Mouse (Mus musculus) adrenal gland, adult 10 weeks (tissue): ENCODE results near the gene Masp1. TPM values are rescaled to one million over a fixed set of nuclear protein-coding genes. Genes with fewer than 3 reads are reported as not detected.

Experiments
- polyA plus RNA-seq: library from polyadenylated mRNA; stranded (reverse); fragments of 350-450 nt; fragmentation: Illumina TruSeq; extraction: RNeasy Lipid Tissue Mini Kit (QIAGEN cat#74804); gene quantifications from one replicate; pipeline ENCODE4 v1.2.3, GENCODE M21; 2014; ENCODE audit warnings: low read depth, low replicate concordance

Masp1 gene
- 73.3 TPM for polyA plus RNA-seq

DNA sequence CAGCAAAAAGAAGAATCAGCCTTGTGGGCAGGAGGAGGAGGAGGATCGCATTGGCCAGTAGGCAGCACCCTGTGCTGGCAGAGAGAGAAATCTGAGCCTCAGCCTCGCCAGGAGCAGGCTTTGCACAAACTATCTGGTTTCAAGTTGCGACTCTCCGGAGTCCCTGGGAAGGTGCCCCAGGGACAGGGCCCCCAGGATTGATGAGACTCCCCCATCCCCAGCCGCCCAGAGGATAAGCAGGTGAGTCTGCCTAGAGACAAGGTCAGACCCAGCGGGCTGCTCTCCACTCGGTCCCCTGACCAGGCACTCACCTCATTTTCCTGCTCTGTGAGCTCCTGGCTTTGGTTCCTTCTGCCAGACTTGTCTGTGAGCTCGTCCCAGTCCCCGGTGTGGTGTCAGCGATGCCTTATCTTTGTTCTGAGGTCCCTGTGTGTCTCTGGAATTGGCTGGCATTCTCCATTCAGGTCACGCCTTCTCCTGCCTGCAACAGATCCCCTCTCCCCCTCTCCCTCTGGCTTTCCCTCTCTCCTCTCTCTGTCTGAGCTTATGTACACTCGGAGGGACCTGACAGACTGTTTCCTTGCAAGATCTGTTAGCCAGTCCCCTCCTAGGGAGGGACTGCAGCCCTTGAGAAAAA lies at the start of gene Masp1, which contains the start of gene Rtp4:
Gene Masp1 (minus strand): TSS at position 581 of the 637 bp plus-strand sequence.
Gene Rtp4 (plus strand): TSS at position 57 of the 637 bp plus-strand sequence.

DNA sequence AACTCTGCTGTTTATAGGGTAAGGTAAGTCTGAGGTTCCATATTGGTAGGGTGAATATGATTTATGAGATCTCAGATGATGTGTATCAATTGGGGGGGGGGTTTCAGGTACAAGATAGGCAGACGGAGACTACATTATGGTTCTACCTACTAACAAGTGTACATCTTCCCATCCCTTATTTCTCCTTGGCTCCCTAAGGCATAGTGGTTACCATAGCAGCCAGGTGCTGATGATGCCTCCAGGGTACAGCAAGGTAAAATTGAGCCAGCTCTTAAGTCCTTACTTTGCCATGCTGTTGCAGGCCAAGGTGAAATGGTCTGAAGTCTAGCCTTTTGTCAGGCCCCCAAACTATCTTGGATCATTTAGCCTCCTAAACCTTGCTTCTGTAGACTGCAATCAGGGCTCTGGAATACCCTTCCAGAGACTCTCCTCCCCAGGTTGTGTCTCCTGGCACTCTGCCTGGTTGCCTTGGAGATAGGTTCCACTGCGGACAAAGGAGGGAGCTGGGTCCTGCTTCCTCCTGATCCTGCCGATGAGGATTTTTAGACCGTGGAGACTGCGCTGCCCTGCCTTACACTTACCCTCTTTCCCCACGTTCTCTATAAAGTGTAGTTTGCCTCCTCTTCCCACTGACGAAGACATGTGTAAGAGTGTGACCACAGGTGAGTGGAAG lies 91.8 kb downstream of the Masp1 start, which contains the start of gene Rtp1:
Gene Rtp1 (plus strand): TSS at position 487 of the 673 bp plus-strand sequence.

Other genes with a start within 250 kb of the Masp1 start
- not detected for gene Rtp1, start 91.7 kb downstream of the Masp1 start, polyA plus RNA-seq
- 64.1 TPM for gene Rtp4, start 524 bp downstream of the Masp1 start, polyA plus RNA-seq